Mouse (Mus musculus) brain, embryonic 14.5 days (tissue): ENCODE data around the gene Timeless. TPM values are rescaled to one million over a fixed set of nuclear protein-coding genes. Genes with fewer than 3 reads are reported as not detected.
"Not testable (repeated sequence)": the region's sequence is repeated elsewhere in the genome, so short reads cannot be mapped to it uniquely, and the experiment has no call there.

Source experiments
- DNase-seq: peaks from one replicate; pipeline ENCODE4 v3.0.0-alpha.2; 2011; ENCODE audit warnings: low read depth
- CTCF ChIP-seq: fragments of 200-500 bp; IDR thresholded peaks from 2 replicates; pipeline ENCODE4 v1.5.1; 2012; ENCODE audit warnings: inconsistent platforms, mild to moderate bottlenecking, moderate library complexity, borderline replicate concordance; ENCODE audit not compliant: insufficient read depth, insufficient read length; ENCODE audit errors: extremely low read depth
- POLR2A ChIP-seq: fragments of 200-500 bp; IDR thresholded peaks from 2 replicates; pipeline ENCODE4 v1.6.1; 2012; ENCODE audit warnings: mild to moderate bottlenecking, inconsistent platforms, borderline replicate concordance; ENCODE audit not compliant: poor library complexity, insufficient read depth, insufficient read length, severe bottlenecking; ENCODE audit errors: extremely low read depth
- polyA plus RNA-seq: library from polyadenylated mRNA; depleted of rRNA; stranded (reverse); fragments of >200 nt; gene quantifications from 2 replicates; pipeline ENCODE4 v1.2.3, GENCODE M21; 2012

The Timeless gene
- polyA plus RNA-seq, 1 experiment = 14.0 TPM

DNA sequence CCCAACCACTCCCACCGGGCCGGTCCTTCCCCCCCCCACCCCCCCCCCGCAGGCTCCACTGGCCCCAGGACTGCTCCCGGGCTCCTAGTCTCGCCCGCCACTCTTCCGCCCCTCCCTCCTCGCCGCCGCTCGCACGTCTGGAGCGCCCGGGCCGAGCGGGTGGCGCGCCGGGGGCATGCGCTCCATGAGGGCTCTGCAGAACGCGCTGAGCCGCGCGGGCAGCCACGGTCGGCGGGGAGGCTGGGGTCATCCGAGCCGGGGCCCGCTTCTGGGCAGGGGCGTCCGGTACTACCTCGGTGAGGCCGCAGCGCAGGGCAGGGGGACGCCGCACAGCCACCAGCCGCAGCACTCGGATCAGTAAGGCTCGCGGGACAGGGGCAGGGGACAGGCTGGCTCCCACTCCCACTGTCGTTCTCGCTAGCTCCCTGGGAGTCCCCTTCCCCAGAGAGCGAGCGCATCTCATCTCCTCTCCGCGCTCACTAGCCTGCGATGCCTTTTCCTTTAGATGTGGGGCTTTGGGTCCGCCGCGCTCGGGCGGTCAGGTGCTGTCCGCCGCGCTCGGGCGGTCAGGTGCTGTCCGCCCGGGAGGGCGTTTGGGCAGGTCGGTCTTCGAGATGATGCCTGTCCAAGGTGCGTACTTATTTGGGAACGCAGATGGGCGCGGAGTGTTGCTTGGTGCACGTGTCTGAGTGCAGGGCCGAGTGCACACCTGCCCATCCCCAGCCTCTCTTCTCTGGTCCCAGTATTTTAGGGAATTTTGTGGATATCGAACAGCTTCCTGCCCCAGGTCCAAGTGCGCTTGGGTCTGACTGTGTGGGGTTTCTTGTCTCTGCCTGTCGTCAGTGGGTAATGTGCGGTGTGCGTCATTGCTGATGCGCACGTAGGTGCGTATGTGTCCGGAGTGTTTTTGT, 37.1 kb upstream of the Timeless start:
- TF ChIP-seq CTCF = no peak
- no peak for TF ChIP-seq POLR2A
- DNase-seq = peak; percentile 41

DNA sequence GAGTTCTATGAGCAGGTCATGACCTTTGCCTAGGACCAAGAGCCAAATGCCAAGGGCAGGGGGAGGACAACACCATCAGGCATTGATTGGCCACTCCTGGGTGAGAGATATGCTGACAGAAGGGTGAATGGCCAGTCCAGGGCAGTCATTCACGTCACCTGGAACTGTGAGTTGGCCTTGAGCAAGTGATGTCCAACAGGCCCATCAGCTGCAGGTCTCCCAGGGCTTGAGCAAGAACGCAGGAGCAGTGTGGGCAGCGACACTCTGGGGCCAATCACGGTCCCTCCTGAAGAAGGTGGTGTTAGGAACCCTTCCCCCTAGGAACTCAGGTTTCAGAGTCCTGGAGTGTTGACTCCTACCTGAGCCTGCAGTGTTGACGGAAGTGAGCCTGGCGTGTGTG, 30.0 kb upstream of the Timeless start:
- no peak for TF ChIP-seq CTCF
- TF ChIP-seq POLR2A = no peak
- no peak for DNase-seq

DNA sequence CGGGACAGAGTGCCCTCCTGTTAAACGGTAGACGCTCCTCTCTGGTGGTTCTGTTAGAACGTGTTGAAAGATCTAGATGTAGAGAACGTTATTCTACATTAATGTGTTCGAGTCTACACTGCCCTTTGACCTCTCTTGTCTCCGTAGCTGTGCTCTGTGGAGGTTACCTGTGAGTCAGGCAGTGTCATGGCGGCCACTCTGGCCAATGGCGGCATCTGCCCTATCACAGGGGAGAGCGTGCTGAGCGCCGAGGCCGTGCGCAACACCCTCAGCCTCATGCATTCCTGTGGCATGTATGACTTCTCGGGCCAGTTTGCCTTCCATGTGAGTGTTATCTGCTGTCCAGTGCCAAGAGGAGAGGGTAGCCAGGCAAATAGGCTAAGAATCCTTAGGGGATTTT, 26.9 kb upstream of the Timeless start:
- TF ChIP-seq POLR2A (no peak), CTCF (no peak)

DNA sequence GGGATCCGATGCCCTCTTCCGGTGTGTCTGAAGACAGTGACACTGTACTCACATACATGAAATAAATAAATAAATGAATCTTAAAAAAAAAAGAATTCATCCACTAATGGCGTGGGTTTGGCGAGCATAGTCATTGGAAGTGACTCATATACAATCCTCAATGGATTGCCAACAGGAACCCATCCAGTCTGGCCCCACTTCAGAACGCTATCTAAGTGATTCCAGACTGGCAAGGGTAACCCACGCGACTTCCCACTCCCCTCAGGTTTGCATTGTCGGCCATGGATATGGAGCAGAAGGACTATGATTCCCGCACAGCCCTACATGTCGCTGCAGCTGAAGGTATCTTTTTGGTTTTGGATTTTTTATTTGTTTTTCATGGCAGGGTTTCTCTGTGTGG, 23.5 kb upstream of the Timeless start:
- no peak for DNase-seq
- TF ChIP-seq CTCF (no peak), POLR2A (no peak)

More for the DNA sequence above, 26.9 kb upstream of the Timeless start:
- DNase-seq = no peak

DNA sequence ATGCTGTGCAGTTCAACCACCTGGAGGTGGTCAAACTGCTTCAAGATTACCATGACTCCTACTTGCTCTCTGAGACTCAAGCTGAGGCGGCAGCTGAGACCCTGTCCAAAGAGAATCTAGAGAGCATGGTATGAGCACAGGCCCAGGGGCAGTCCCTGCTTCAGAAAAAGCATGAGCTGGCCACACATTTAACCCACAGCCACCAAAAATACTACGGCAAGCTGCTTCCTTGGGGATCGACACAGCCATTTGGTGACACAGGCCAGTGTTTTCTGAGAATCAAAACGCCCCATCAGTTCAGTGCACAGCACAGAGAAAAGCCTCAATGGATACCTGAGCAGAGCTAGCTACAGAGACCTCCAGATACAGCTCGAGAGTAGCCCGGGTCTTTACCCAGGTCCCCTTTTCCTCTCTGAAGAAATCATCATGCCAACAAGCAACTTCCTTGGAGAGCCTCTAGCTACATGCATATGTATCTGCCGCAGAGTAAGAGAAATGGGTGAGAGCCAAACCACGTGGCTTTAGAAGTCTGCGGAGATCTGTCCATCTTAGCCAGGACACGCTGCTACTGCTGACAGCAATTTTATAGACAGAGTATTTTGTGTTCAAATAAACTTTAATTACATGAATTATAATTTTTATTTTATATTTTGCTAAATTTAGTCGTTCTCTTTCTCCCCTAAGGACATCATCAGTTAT, 22.4 kb upstream of the Timeless start:
- TF ChIP-seq POLR2A (no peak), CTCF (no peak)
- no peak for DNase-seq

DNA sequence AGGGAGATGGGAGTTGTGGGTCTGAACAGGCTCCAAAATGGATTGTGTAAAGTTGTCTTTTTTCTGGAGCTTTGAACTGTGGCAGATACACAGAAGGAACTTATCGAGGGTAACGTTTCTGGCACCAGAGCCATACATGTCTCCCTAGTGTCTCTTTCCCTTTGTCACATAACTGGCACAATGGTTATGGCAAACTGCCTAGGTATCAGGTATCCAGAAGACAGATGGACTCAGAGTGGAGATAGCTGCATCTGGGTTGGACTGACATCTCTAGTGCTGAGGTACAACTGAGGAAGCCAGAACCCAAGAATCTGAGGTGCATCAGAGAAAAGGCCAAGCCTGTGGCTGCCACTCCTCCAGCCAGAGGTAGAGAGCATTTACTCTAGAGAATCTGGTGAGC, 21.7 kb upstream of the Timeless start:
- DNase-seq = no peak
- TF ChIP-seq CTCF (no peak), POLR2A (no peak)

DNA sequence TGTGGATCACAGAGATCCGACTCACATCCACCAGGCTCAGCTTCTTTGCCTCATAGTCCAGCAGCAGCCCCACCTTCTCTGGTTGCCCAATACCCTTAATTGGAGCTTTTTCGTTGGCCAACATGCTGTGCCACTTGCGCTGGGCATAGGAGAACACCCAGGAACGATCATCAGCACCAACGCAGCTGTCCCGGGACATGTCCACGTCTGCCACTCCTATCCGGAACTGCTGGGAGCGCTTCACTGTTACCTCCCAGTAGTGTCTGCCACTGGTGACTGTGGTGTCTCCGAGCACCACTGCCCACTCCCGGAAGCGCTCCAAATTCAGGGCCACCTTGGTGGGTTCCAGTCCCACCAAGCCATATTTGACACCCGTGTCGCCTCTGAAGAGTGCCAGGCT, 20.9 kb upstream of the Timeless start:
- TF ChIP-seq POLR2A = no peak
- no peak for TF ChIP-seq CTCF
- no peak for DNase-seq

DNA sequence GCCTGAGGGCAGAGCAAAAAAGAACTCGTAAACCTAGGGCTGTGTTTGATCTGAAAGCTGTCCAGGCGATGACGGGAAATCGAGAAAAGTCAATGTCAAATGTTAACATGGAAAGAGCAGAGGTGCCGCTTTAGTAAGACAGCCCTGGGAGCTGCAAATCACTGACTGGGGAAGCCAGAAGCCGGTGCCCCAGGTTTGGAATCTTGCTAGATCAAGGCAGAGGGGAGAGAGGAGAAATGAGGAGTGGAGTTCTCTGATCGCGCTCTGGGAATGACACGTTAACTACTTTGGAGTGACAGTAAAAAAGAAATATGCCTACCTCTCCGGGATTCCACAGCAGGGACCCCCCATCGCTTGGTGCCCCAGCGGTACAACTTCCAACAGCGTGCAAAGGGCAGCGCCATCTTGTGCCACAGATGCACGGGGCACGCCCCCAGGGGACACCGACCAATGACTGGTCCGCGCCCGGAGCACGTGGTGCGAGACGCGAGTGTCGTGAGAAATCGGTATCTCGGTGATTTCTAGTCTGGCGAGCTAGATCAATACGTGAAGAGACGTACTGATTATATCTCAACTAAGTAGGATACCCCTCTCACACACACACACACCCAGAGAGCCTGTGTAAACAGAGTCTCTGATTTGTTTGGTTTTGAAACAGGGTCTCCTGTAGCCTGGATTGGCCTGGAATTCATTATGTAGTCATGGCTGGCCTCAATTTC, 20.3 kb upstream of the Timeless start, which contains the start of gene Spryd4:
Spryd4 (minus strand) TSS at position 418 of the 719 bp plus-strand sequence.
- peak; percentile 21; the same call in 1 of the 2 replicates for TF ChIP-seq CTCF
- 0 out of 2 replicates have a peak, but pooled peaks have one; percentile 17 for TF ChIP-seq POLR2A
- peak; percentile 96 for DNase-seq

DNA sequence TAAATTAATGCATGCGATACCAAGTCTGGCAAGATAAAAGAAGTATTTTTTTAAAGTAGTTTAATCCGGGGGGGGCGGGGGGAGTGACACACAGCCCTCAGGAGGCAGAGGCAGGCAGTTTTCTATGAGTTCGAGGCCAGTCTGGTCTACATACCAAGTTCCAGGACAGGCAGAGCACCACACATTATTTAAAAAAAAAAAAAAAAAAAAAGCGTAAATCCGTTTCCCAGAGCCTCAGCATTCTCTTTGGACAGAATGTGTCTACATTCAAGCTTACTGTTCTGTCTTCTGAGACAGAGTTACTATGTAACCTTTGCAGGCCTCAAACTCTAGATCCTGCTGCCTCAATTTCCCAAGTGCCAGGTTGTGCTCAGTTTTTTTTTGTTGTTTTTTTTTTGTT, 19.7 kb upstream of the Timeless start:
- TF ChIP-seq CTCF (no peak), POLR2A (no peak)
- no peak for DNase-seq

DNA sequence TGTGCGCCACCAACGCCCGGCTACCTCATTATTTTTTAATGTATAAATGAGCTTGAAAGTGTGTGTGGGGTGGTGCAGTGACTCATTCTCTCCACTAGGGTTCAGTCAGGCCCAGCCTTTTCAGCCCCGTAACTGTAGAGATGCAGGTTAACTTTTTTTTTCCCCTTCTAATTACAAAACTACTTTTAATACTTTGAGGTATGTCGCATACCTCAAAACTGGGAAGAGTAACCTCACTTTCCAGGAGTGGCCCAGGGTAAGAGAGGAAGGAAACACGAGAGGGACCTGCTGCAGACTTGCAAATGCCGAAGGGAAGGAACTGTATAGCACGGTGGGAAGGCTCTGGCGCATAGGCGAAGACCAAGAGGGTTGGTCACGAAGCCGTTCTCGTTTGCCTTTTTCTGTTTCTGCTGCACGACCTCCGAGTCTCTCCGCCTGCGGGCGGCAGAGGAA, 19.0 kb upstream of the Timeless start:
- peak; percentile 80 for DNase-seq
- TF ChIP-seq POLR2A (no peak), CTCF (peak; percentile 67; the same call in 1 of the 2 replicates)

DNA sequence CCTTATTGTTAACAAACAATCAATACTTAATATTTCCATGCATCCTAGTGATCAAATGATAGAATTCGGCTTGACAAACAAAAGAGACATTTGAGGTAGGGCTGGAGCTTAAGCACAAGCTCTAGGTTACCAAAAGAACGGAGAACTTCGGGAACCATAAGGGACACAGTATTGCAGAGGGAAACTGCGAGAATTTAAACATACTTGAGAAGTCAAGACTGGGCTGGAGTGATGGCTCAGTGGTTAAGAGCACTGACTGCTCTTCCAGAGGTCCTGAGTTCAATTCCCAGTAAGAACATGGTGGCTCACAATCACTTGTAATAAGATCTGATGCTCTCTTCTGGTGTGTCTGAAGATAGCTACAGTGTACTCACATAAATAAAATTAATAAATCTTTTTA, 17.8 kb upstream of the Timeless start:
- DNase-seq = not testable (repeated sequence)
